ENCODE assay signal across 9 mouse cellular contexts in the genomic region with DNA sequence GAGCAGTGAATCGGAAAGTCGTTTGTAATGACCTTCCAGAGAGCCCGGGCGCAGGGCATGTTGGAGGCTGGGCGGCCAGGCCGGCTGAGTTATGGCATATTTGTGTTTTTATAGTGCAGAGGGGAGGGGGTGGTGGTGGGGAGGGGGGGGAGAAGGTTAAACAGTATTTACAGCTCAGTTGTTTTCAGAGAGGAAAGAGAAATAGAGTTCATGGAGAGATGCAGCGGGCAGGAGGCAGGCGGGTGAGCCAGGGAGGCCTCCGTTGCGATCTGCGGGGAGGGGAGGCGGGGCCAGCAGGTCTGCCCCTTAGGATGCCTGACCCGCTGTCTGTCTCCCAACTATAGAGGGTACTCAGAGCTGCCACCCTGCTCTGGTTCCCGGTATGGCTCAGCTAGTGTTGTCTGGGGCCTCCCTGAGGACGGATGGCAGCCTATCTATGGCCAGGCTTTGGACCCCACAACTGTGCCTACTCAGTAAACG.
DNase-seq lines count a peak whose midpoint lies in the region; ATAC-seq and TF ChIP-seq lines count a peak whose summit lies in the region.
"Had no signal": no experiment of that assay in that cellular context is flagged by ENCODE, and none has a peak within 500 bp of the region (broad histone marks: within the 10 kb centered on the region; RNA-seq: fewer than 3 reads in every experiment).

No protein-coding gene starts in this region.

- H3K9me3 ChIP-seq in neural tube, embryonic 11.5 days (ENCODE audit: control insufficient read depth, low read length): no peaks in the 10 kb centered on the region
- H3K9me3 ChIP-seq in hindbrain, embryonic 13.5 days: no peaks in the 10 kb centered on the region
- no peaks in the 10 kb centered on the region for H3K9me3 ChIP-seq in limb, embryonic 12.5 days
- no peaks in the 10 kb centered on the region for H3K9me3 ChIP-seq in stomach, postnatal 0 days (ENCODE audit: control insufficient read depth, low read length)
- H3K9me3 ChIP-seq: embryonic facial prominence, embryonic 15.5 days had no signal

- H3K27ac ChIP-seq in neural tube, embryonic 11.5 days (ENCODE audit: low read depth, low read length): peak overlapping the region; percentile 67
- H3K27ac ChIP-seq in hindbrain, embryonic 13.5 days: peak overlapping the region; percentile 83
- peak overlapping the region; percentile 62; the same call in 1 of the 2 replicates for H3K27ac ChIP-seq in limb, embryonic 12.5 days
- H3K27ac ChIP-seq in stomach, postnatal 0 days (replicated peaks): peak overlapping the region; percentile 14; the same call in 1 of the 2 replicates
- H3K27ac ChIP-seq: embryonic facial prominence, embryonic 15.5 days had no signal

- peak; percentile 57 for DNase-seq in neural tube, embryonic 11.5 days (ENCODE audit: low spot score)
- no peak for DNase-seq in neural tube, embryonic 10.5 days (ENCODE audit: extremely low spot score, low spot score)
- DNase-seq in stomach, postnatal 0 days (ENCODE audit: low spot score): peak; percentile 38
- no peak for DNase-seq in thymus, postnatal 25 days
- DNase-seq in frontal cortex, postnatal 14 days (ENCODE audit: low spot score in 2 of 2): no peak
- DNase-seq in spleen, adult 18-20 months: no peak

- H3K4me2 ChIP-seq in neural tube, embryonic 11.5 days (ENCODE audit: low read depth): peak overlapping the region; percentile 19
- peak overlapping the region; percentile 32 for H3K4me2 ChIP-seq in hindbrain, embryonic 13.5 days
- peak overlapping the region; percentile 56 for H3K4me2 ChIP-seq in limb, embryonic 12.5 days
- no peak overlapping the region for H3K4me2 ChIP-seq in stomach, postnatal 0 days (replicated peaks; ENCODE audit: low read depth)
- H3K4me2 ChIP-seq: embryonic facial prominence, embryonic 15.5 days had no signal

- WGBS in neural tube, embryonic 11.5 days: under 1% methylated on average over 15 of the region's 16 CpGs
- WGBS in hindbrain, embryonic 13.5 days: 8% methylated on average over 16 of the region's 16 CpGs
- 3% methylated on average over 16 of the region's 16 CpGs for WGBS in limb, embryonic 12.5 days
- WGBS in stomach, postnatal 0 days: 36% methylated on average over 15 of the region's 16 CpGs

- no peaks in the 10 kb centered on the region for H3K36me3 ChIP-seq in neural tube, embryonic 11.5 days (ENCODE audit: control insufficient read depth, insufficient read depth, low read length)
- H3K36me3 ChIP-seq in hindbrain, embryonic 13.5 days: no peaks in the 10 kb centered on the region
- H3K36me3 ChIP-seq in limb, embryonic 12.5 days: no peaks in the 10 kb centered on the region
- no peaks in the 10 kb centered on the region for H3K36me3 ChIP-seq in stomach, postnatal 0 days (ENCODE audit: control insufficient read depth, insufficient read depth, low read length)
- H3K36me3 ChIP-seq: embryonic facial prominence, embryonic 15.5 days had no signal

- peaks cover 30% of the 10 kb centered on the region for H3K27me3 ChIP-seq in neural tube, embryonic 11.5 days (ENCODE audit: control insufficient read depth, insufficient read depth, low read length)
- H3K27me3 ChIP-seq in hindbrain, embryonic 13.5 days: peaks cover 88% of the 10 kb centered on the region
- peaks cover 78% of the 10 kb centered on the region for H3K27me3 ChIP-seq in limb, embryonic 12.5 days
- no peaks in the 10 kb centered on the region for H3K27me3 ChIP-seq in stomach, postnatal 0 days (ENCODE audit: control insufficient read depth, insufficient read depth, low read length)

- H3K4me3 ChIP-seq in neural tube, embryonic 11.5 days (ENCODE audit: low read depth, low read length): no peak overlapping the region
- H3K4me3 ChIP-seq in hindbrain, embryonic 13.5 days: no peak overlapping the region
- peak overlapping the region; percentile 21 for H3K4me3 ChIP-seq in limb, embryonic 12.5 days (replicated peaks)
- no peak overlapping the region for H3K4me3 ChIP-seq in stomach, postnatal 0 days (ENCODE audit: low read depth, low read length)
- H3K4me3 ChIP-seq: embryonic facial prominence, embryonic 15.5 days had no signal

- H3K9ac ChIP-seq in neural tube, embryonic 11.5 days (ENCODE audit: low read length): no peak overlapping the region
- peak overlapping the region; percentile 53 for H3K9ac ChIP-seq in hindbrain, embryonic 13.5 days
- no peak overlapping the region for H3K9ac ChIP-seq in limb, embryonic 12.5 days (replicated peaks)
- no peak overlapping the region for H3K9ac ChIP-seq in stomach, postnatal 0 days (ENCODE audit: low read length)
- H3K9ac ChIP-seq: embryonic facial prominence, embryonic 15.5 days had no signal

- ATAC-seq in neural tube, embryonic 11.5 days (ENCODE audit: insufficient read depth, low FRiP score, low TSS enrichment): peak; percentile 48; the same call in 1 of the 2 replicates
- peak; percentile 30 for ATAC-seq in hindbrain, embryonic 13.5 days (ENCODE audit: low FRiP score)
- no peak for ATAC-seq in limb, embryonic 12.5 days (ENCODE audit: insufficient number of reproducible peaks, insufficient read depth, low FRiP score, low TSS enrichment, low read depth)
- no peak for ATAC-seq in stomach, postnatal 0 days (ENCODE audit: low FRiP score, low TSS enrichment)

- TF ChIP-seq EP300 in stomach, postnatal 0 days (optimal IDR thresholded peaks at IDR 0.05): no peak

- H3K4me1 ChIP-seq in neural tube, embryonic 11.5 days (ENCODE audit: control insufficient read depth, insufficient read depth, low read length): peaks cover 43% of the 10 kb centered on the region
- peaks cover 98% of the 10 kb centered on the region for H3K4me1 ChIP-seq in hindbrain, embryonic 13.5 days (replicated peaks)
- H3K4me1 ChIP-seq in limb, embryonic 12.5 days (replicated peaks): peaks cover 96% of the 10 kb centered on the region
- H3K4me1 ChIP-seq in stomach, postnatal 0 days (replicated peaks; ENCODE audit: control insufficient read depth, insufficient read depth): peaks cover 12% of the 10 kb centered on the region

- no peak for TF ChIP-seq CTCF in stomach, postnatal 0 days (IDR thresholded peaks at IDR 0.05; ENCODE audit: low read depth)

Comparison
In these comparisons a context has a peak if more than half of its experiments do, and no peak if none do; other contexts are left out.
1. DNase-seq: peak in neural tube, embryonic 11.5 days (single experiment) and stomach, postnatal 0 days (single experiment); none in neural tube, embryonic 10.5 days (single experiment), thymus, postnatal 25 days (single experiment), frontal cortex, postnatal 14 days (0 of 2) and spleen, adult 18-20 months (0 of 2).
2. ATAC-seq: peak in neural tube, embryonic 11.5 days (single experiment) and hindbrain, embryonic 13.5 days (single experiment); none in limb, embryonic 12.5 days (single experiment) and stomach, postnatal 0 days (single experiment).
3. H3K27ac ChIP-seq: peak in every context shown above with its lines; median percentile 83 in hindbrain, embryonic 13.5 days; 67 in neural tube, embryonic 11.5 days; 62 in limb, embryonic 12.5 days; 14 in stomach, postnatal 0 days.